ENCODE assay signal across 11 mouse cellular contexts in the genomic region with DNA sequence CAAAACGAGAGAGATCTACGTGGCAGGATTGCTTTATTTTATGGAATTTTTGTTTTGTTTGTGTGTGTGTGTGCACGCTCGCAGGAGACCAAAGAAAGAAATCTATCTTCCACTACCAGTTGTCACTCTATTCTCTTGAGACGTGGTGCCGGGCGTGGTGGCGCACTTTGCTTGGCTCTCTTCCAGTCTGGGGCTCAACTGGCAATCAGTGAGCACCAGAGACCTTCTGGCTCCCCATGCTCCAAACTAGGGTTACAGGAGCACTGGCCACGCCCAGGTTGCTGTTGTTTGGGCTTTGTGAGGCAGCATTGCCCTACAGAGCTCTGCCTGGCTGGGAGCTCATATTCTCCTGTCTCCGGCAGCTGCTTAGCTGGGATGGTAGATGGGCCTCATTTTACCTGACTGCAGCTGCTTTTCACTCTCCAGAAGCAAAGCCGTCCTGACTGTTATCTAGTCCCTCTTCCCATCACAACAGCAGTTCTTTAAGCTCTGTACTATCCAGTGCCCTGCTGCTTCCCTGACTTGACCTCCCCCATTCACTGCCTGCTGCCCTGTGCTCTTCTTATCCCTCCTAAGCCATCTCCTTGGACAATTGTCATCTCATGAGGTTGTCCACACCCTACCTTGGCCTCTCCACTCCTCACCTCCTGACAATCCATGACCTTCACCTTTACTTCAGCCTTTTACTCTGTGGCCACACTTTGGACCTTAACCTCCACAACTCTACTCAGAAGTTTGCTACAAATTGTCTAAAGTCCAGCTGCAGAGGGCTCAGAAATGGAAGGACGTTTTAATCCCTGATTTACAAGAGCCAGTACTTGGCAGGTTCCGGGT. TPM values are rescaled to one million over a fixed set of nuclear protein-coding genes. Genes with fewer than 3 reads are reported as not detected.
DNase-seq lines count a peak whose midpoint lies in the region; ATAC-seq lines count a peak whose summit lies in the region.
"Had no signal": no experiment of that assay in that cellular context is flagged by ENCODE, and none has a peak within 500 bp of the region (broad histone marks: within the 10 kb centered on the region; RNA-seq: fewer than 3 reads in every experiment).

No protein-coding gene starts in this region.

- H3K4me2 ChIP-seq in forebrain, embryonic 12.5 days, result no peak overlapping the region

- intact Hi-C loops in left cerebral cortex, postnatal 25 days (cut with DNase I), result no loop called here

- no peak overlapping the region for H3K27ac ChIP-seq in forebrain, embryonic 12.5 days
- H3K27ac ChIP-seq: hindbrain, embryonic 10.5 days had no signal

- H3K4me3 ChIP-seq in forebrain, embryonic 12.5 days (replicated peaks), result no peak overlapping the region
- H3K4me3 ChIP-seq: hindbrain, embryonic 10.5 days had no signal

- H3K4me1 ChIP-seq in forebrain, embryonic 12.5 days, result no peaks in the 10 kb centered on the region

- peak; percentile 95 for ATAC-seq in erythroid progenitor cell, adult 5-6 weeks (replicated peaks; ENCODE audit: low FRiP score, poor library complexity, severe bottlenecking)
- ATAC-seq in megakaryocyte-erythroid progenitor cell, adult 5-6 weeks (replicated peaks; ENCODE audit: low FRiP score, low TSS enrichment, poor library complexity, severe bottlenecking), result peak; percentile 99
- ATAC-seq in forebrain, embryonic 12.5 days (ENCODE audit: low FRiP score), result no peak

- no peak overlapping the region for H3K9ac ChIP-seq in forebrain, embryonic 12.5 days

- H3K36me3 ChIP-seq in forebrain, embryonic 12.5 days (replicated peaks), result no peaks in the 10 kb centered on the region
- H3K36me3 ChIP-seq: hindbrain, embryonic 10.5 days had no signal

- no peaks in the 10 kb centered on the region for H3K9me3 ChIP-seq in forebrain, embryonic 12.5 days
- H3K9me3 ChIP-seq: hindbrain, embryonic 10.5 days had no signal

- H3K27me3 ChIP-seq in forebrain, embryonic 12.5 days, result no peaks in the 10 kb centered on the region

- WGBS in forebrain, embryonic 12.5 days, result 70% methylated on average over 13 of the region's 13 CpGs

- peak; percentile 40 for DNase-seq in kidney, adult 11 months
- no peak for DNase-seq in kidney, postnatal 4 days
- peak; percentile 63 for DNase-seq in R1 (ENCODE audit: low read depth, low spot score)
- no peak for DNase-seq in left cerebral cortex, postnatal 25 days (ENCODE audit: low spot score in 2 of 2)
- DNase-seq in embryo, embryonic 9.5 days (ENCODE audit: extremely low spot score), result no peak
- DNase-seq: cerebellum, adult 11-12 months; layer of hippocampus, adult 9-11 months had no signal

RNA-seq across cellular contexts. Expression of gene Ahcy, which starts 16.8 kb away (rescaled TPM):
- 17.6 and 21.6 TPM in 2 replicates for total RNA-seq in erythroid progenitor cell, adult 5-6 weeks (2015; ENCODE audit: low replicate concordance)
- 8.7 and 16.0 TPM in 2 replicates for total RNA-seq in erythroid progenitor cell, adult 5-6 weeks (2017; ENCODE audit: low replicate concordance)
- 190 and 191 TPM in 2 replicates for total RNA-seq in megakaryocyte-erythroid progenitor cell, adult 5-6 weeks (2014; fragmentation: Nextera tagmentation)
- total RNA-seq in megakaryocyte-erythroid progenitor cell, adult 5-6 weeks (2017), result 97.0 and 141 TPM in 2 replicates
- 10 to 100 TPM; 14.0 to 14.5 TPM for total RNA-seq in left cerebral cortex, postnatal 25 days (2021)
- polyA plus RNA-seq in forebrain, embryonic 12.5 days (2016; fragmentation: Nextera tagmentation; extraction: Ambion mirVana), result 61.2 and 62.6 TPM in 2 replicates

RNA-seq across cellular contexts. Expression of gene Itch, which starts 42.2 kb away (rescaled TPM):
- 23.1 and 45.3 TPM in 2 replicates for total RNA-seq in erythroid progenitor cell, adult 5-6 weeks (2015; ENCODE audit: low replicate concordance)
- 31.9 and 39.8 TPM in 2 replicates for total RNA-seq in erythroid progenitor cell, adult 5-6 weeks (2017; ENCODE audit: low replicate concordance)
- 30.4 and 39.4 TPM in 2 replicates for total RNA-seq in megakaryocyte-erythroid progenitor cell, adult 5-6 weeks (2014; fragmentation: Nextera tagmentation)
- total RNA-seq in megakaryocyte-erythroid progenitor cell, adult 5-6 weeks (2017), result 41.1 and 47.2 TPM in 2 replicates
- 10 to 100 TPM; 52.0 to 52.1 TPM for total RNA-seq in left cerebral cortex, postnatal 25 days (2021)
- 62.8 and 69.2 TPM in 2 replicates for polyA plus RNA-seq in forebrain, embryonic 12.5 days (2016; fragmentation: Nextera tagmentation; extraction: Ambion mirVana)

Comparison
In these comparisons a context has a peak if more than half of its experiments do, and no peak if none do; other contexts are left out.
1. DNase-seq: peak in kidney, adult 11 months (single experiment) and R1 (single experiment); none in kidney, postnatal 4 days (0 of 2), left cerebral cortex, postnatal 25 days (0 of 2) and embryo, embryonic 9.5 days (single experiment).
2. RNA of gene Ahcy, which starts 16.8 kb away (total RNA-seq): 97.0 to 191 TPM in megakaryocyte-erythroid progenitor cell, adult 5-6 weeks; 8.7 to 21.6 TPM in erythroid progenitor cell, adult 5-6 weeks and 14.0 to 14.5 TPM in left cerebral cortex, postnatal 25 days; every median in the first group is over 4 times any median in the second.